Mouse (Mus musculus) layer of hippocampus, adult 9-11 months (tissue): ENCODE measurements around the gene Ankib1.
"Not testable (repeated sequence)": the region's sequence is repeated elsewhere in the genome, so short reads cannot be mapped to it uniquely, and the experiment has no call there.

Experiments used
- DNase-seq: peaks from one replicate; pipeline ENCODE4 v3.0.0; 2022

The Ankib1 gene

DNA sequence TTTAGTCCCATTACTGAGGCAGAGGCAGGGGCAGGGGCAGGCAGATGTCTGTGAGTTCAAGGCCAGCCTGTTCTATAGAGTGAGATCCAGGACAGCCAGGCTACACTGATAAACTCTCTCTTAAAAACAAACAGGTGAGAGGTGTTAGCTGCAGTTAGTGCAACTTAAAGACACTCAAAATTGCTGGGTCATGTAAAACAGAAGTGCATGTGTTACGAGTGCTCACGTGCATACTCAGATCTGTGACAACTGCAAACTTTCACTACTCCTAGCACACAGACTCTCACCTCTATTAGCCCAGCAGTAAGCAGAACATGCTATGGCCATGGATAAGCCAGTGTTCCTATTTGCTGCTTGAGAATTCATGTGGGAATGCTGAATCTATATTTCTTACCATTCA, 79.3 kb downstream of the Ankib1 start:
- DNase-seq, result no peak

DNA sequence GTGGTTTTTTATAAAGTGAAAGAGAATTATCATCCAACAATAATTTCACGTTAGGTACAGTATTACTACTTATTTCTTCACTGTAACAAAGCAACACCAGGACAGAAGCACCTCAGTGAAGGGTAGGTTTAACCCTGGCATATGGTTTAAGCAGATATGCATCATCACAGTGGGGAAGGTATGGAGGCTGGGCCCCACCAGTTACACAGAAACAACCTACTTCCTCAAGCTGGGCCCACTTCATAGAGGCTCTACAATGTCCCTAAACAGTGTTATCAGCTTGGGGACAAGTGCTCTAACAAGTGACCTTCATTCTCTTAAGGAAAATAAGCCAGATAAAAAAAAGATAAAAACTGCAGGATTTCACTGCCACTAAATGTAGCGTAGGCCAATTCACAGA, 79.9 kb downstream of the Ankib1 start:
- DNase-seq, result no peak

DNA sequence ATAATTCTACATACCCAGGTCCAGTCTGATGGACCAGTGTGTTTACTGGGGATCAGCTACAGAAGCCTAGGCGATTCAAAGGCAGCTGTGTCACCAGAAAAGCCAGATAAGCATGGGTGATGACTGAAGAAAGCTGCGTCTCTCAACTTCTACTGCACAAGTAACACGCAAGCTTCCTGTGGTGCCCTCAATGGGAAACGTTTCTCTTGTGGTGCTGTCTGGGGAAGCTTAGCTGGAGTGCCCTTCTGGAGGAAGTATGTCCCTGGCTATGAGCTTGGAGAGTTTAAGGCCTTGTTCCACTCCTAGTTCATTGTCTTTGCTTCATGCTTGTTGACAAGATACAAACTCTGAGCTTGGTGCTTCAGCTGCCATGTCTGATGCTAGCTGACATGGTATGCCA, 83.4 kb downstream of the Ankib1 start:
- no peak for DNase-seq

DNA sequence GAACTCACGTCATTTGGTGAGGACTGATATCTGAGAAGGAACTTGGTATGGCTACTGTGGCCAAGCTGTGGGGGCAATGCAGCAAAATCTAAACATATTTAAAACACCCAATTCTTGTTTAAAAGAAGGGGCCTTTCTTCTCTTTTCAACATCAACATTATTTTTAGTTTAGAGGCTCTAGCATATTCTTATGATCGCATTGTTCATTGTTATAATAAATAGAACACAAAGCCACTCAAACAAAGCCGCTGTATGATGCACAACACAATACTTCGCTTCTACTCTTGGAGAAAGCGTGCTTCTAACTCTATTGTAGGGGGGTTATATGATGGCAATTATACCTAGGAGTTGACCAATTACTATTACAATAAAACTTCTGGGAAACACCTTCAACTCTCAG, 86.9 kb downstream of the Ankib1 start:
- no peak for DNase-seq

DNA sequence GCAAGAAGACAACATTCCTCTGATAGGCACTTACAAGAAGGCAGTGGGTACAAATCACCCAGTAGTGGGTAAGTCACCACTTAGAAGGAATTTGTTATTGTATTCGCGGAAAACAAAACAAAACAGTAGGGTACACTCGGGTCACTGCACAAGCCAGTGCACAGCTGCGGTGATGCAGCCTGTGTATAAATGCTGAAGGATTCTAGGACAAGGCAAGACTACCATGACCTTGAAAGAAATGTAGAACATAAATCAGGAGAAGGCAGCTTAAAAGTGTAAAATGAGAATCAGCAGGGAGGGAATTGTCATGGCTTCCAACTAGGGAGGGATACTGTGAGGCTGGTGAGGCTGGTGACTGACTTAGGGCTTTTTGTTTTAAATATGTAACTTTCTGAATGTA, 100.5 kb downstream of the Ankib1 start:
- no peak for DNase-seq

DNA sequence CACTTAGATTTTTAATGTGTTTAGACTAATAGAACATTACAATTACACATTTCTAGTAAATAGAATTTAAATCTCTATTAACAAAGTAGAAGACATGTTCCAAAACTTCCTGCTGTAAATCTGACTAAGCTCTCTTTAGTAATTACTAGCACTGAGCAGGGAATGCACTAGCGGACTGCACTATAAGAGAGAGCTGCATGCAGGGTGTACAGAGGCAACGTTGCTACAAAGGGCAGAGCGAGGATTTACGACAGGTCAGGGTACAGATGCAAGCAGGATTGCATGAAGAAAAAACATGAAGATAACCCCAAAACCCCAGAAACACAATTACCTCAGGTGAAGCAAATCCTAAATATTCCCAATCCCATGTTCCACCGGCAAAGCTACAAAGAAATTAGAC, 102.7 kb downstream of the Ankib1 start:
- no peak for DNase-seq

DNA sequence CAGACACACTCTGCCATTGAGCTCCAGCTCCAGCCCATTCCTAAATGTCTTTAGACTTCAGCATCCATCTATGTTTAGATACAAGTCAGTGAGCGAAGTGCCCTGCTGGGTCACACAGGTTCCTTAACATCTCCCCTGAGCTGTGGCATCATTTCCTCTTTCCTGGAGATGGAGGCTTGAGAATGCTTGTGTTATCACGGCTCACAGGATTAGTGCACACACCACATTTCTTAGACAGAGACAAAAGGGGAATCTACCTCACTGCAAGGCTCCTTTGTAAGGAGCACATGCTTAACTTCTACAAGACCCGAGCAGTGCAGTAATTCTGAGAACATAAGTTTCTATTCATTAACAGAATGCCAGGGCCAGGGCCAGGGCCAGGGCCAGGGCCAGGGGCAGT, 106.7 kb downstream of the Ankib1 start:
- no peak for DNase-seq

DNA sequence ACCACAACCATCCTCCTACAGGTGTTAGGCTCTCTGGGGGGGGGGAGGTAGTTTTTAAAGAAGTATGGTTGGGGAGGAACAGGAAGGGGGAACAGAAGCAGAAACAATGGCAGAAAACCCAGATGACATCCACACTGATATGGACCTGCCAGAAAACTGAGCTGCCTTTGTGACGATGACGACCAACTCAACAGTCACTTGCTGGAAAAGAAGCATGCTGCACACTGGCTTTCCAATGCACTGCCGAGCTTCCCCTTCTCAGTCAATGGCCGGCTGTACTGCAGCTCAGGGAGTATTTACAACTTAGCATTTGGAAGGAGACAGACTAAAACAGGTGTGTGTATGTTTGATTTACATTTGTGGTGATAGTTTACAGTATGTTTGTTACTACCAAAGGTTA, 107.5 kb downstream of the Ankib1 start:
- no peak for DNase-seq

DNA sequence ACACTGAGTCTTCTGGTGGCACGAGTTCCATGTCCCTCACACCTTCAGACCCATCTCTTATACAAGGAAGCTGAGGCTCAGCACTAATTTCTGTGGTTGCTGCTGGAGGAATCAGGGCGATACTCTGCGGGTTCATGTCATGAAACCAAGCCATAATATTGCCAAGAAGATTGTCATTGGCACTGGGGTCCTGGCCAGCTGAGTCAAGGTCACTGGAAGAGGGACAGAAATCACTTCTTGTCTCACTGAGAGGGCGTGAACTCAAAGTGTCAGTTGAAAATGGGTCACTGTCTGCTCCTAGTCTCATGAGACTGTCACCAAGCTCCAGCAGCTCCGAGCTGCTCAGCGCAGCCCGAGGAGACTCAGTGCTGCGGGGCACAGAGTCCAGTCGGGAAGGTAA, 109.8 kb downstream of the Ankib1 start:
- DNase-seq, result no peak

DNA sequence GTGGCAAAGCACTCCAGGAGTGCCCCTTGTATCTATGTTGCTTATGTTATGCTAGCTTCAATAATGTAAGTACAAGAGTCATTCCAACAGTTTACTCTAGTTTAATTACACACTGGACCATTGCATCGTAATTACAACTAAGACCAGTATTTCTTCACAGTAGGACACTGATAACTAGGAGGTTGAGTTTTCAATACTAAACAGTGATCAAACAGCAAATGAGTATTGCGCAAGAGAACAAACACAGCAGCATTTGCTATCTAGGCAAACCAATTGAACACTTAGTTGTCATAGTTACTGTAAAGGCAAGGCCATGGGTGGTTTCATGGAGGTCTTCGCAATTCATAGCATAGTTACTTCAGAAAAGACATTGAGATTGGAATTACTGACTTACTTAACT, 111.4 kb downstream of the Ankib1 start:
- no peak for DNase-seq

DNA sequence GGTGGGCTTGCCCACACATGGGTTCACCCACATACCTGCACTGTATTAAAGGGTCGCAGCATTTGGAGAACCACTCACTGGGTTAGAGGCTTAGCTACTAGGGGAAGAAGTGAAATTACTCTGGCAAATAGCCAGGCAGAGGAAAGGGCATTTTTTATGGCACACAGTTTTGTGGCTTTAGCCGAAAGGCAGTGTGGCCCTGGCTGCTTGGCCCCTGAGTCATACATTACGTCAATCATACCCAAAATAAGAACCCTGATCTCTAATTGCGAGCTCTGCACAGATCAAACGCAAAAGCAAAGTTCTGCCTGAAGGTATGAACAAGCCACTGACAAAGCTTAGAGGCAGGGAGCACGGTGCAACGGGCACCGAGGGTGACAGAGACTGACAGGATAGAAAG, 114.4 kb downstream of the Ankib1 start:
- DNase-seq, result no peak

DNA sequence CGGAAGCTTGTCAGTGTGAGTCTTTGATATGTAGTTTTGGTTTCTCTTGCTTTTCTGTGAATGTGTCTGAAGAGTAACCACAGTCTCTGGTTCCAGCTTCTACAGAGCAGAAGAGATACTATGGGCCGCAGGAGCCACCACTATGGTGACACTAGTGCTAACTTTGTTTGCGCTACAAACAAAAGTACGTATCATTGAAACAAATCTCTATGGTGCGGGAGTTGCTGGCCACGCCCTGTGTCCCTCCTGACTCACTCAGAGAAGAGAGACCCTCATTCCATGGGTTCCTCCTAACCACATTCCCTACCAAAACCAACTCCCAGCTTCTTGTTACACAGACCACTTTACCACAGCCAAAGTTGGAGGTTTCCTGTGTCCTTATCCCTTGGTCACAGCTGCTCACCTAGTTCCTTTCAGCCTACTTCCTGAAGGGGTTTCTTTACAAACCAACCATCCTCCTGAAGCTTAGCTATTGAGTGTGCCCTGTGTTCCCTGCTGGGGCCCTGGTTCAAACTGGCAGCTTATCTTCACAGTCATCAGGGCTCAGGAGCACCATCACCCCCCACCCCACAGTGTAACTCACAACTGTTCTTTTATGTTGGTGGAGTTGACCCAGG, 132.7 kb downstream of the Ankib1 start:
- no peak for DNase-seq

DNA sequence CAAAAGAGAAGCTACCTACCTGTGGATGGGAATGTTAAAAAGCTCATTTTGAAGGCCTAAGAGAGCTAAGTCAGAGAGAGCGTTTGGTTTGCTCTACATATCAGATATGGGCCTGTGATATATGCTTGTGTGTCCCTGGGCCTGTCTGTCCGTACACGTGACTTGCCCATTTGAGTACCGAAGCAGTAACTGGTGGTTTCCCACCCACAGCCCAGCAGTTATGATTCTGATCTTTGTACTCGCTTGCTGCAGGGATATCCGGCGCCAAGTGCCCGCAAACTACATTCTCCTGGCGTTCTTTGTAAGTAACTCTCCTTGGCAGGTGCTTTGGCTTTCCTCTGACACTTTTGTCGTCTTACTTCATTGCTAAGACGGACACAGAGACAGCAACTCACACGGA, 136.1 kb downstream of the Ankib1 start:
- no peak for DNase-seq

DNA sequence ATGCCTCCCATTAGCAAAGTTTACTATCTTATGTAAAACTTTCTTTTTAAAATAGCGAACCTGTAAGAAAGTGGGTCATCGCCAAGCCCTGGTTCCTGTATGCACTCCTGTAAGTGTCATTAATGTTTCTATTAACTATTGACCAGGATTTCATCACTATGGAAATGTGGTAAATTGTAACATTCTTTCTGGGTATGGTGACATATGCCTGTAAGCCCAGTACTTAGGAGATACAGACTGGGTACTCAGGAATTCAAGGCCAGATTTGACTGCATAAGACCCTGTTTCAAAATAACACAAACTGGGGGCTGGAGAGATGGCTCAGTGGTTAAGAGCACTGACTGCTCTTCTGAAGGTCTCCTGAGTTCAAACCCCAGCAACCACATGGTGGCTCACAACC, 137.5 kb downstream of the Ankib1 start:
- no peak for DNase-seq

DNA sequence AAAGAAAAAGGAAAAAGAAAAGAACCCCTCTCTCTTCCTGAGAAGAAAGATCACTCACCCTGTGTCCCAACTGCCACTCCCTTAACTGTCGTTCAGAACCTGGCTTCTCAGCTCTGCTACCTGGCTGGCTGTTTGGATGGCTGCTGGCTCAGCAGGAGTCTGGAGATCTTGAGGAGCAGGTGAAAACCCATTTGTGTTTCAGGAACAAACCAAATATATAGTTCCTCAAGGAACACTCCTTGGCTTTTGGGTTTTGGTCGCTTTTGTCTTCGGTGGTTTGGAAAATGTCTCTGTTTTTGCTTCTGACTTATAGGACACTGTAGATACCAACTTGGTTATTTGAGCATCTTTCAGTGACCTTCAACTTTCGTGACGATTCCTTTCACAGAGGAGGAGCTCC, 145.6 kb downstream of the Ankib1 start, which contains the start of gene Gatad1:
Gene Gatad1, minus strand, starts transcription at position 101 of the 400 bp plus-strand sequence.
- DNase-seq, result no peak

DNA sequence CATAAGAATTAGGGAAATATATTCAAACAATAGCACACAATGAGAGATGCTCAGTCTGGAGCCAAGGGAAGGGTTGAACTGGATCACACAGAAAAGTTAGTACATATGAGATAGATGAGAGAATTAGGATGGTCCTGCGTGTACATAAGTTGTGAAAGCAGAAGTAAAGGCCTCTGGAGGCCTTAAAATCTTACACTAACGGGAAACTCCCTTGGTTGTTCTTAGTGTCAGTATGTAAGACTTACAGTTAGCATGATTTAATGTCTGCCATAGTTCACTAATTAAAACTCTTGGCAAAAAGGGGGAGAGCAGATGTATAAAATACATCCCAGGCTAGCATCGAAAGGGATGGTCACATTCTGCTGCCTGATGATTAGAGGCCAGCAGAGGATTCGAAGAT, 148.9 kb downstream of the Ankib1 start:
- DNase-seq, result no peak

DNA sequence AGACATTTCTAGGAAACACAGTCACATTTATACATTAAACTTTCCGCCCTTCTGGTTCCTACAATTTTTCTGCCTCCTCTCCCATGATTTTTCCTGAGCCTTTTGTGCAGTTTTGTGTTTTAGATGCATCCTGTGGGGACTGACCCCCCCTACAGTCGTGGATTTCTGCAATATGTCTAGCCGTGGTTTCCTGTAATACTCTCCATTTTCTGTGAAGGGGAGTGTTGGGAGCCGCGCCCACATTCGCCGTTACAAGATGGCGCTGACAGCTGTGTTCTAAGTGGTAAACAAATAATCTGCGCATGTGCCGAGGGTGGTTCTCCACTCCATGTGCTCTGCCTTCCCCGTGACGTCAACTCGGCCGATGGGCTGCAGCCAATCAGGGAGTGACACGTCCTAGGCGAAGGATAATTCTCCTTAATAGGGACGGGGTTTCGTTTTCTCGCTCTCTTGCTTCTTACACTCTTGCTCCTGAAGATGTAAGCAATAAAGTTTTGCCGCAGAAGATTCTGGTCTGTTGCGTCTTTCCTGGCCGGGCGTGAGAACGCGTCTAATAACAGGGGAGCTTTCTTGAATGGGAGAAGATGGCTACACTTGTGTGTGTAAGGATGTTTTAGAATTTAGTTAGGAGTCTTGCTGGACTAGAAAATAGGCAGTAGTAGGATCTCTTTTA, 149.7 kb downstream of the Ankib1 start:
- DNase-seq, result not testable (repeated sequence)

DNA sequence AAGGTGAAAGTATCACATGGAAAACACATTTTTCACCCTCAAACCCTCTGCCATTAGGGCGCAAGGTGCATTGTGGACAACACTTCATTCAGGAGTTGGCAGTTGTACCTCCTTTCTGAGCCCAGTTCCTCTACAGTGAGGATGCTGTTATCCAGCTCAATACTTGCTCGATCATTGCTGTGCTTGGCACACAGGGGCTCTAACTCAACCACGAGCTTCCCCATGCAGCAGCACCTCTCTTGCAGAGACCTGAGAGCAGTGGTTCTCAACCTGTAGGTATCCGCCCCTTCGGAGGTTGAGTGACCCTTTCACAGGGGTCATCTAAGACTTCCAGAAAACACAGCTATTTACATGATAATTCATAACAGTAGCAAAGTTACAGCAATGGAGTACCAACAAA, 151.1 kb downstream of the Ankib1 start:
- DNase-seq, result no peak

DNA sequence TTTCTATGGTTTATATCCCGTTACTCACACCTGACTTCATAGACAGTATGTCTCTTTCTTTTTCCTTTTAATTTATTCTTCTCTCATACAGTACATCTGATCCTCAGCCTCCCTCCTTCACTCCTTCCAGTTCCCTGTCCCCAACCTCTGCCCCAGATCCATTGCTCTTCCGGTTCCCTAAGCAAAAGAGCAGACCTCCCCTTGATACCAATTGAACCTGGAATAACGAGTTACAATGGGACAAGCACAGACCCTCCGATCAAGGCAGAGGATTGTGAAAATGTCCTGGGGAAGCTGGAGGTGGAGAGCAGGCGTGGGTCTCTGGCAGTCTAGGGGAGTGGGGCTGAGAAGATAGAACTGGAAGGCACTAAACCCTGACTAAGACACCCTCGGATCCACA, 151.8 kb downstream of the Ankib1 start, which contains the start of gene Tmbim7:
Gene Tmbim7, plus strand, starts transcription at position 301 of the 400 bp plus-strand sequence.
- DNase-seq, result no peak

DNA sequence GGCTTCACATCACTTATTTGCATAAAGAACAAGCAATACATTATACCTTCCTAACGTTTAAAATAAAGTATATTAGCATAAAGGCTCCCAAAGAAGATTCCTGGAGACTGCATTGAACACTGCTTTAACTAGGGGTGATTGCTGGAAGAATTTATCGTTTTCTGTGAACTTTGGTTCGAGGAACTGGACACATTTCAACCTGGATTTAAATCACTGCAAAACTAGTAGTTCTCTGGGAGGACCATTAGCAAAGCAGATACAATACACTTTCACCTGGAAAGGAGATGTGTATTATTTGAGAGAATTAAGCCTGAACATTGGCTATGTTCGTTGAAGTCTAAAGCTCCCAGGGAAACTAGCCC, 153.9 kb downstream of the Ankib1 start:
- no peak for DNase-seq

DNA sequence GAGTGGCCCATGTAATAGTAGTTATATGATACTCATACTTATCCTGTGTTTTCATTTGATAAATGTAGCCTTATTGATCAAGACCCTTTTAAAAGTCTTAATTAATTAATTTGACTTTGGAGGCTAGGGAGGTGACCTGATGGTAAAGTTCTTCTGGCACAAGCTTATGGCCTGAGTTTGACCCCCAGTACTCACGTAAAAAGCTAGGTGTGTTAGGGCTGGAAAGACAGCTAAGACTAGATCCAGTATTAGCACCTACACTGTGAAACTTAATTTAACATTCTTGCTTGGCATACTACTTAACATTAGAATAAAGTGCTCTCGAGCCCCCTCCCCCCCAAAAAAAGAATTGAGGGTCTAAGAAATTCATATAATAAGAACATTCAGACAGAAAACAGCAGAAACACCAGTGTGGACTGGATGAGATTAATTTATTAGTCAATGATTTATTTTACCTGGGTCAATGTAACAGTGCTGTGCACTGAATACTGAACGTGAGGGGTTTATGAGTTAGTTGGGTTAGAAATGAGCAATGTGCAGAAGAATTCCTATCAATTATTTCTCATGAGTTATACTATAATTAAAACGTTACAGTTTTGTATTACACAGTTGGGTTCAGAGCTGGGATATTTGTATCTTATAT, 154.4 kb downstream of the Ankib1 start:
- DNase-seq, result no peak

DNA sequence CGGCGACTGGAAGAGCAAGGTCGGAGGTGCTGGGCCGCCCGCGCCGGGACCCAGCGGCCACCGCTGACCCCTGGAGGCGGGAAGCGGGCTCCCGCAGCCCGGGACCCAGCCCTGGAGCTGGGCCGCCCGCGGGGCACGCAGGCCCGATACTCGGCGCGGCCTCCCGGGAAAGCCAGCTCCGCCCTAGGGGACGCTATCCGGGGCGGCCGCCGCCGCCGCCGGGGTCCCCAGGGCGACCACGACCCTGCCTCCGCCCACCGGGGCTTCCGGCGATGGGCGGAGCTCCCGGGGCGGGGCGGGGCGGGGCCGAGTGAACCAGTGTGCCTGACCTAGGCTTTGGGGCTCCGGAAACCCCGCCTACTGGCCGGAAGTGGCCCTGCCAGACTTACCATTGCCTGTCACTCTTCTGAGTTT, 155.0 kb downstream of the Ankib1 start:
- DNase-seq, result peak; percentile 92

DNA sequence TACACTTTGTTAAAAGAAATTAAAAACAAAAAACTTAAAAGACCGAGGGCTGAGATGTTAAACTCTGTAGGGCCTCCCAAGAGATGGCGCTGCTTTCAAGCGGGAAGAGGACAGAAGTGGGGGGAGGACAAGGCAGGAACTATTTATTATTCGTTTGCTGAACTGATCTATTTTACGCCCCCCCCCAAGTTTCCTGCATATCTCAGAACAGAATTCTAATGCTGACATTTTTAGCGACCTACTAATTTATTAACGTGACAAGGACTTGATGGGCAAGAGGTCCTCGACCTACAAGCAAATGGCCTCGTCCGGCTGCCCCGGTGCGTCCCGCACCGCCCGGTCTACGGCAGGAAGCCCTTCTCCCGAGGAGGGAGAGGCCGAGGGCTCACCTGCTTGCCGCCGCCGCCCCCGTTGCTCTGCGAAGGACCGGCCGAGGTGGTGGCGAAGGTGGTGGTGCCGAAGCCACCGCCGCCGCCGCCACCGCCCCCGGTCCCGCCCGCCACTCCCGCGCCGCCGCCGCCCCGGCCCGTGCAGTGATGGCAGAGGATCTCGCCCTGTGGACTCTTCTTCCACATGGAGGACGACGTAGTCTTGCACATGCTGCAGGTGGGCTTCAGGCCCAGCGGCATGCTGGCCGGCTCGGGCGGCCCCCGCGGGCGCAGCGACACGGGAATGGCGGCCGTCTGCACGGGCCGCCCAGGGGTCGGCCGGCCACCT, 155.6 kb downstream of the Ankib1 start:
- DNase-seq, result peak; percentile 44

DNA sequence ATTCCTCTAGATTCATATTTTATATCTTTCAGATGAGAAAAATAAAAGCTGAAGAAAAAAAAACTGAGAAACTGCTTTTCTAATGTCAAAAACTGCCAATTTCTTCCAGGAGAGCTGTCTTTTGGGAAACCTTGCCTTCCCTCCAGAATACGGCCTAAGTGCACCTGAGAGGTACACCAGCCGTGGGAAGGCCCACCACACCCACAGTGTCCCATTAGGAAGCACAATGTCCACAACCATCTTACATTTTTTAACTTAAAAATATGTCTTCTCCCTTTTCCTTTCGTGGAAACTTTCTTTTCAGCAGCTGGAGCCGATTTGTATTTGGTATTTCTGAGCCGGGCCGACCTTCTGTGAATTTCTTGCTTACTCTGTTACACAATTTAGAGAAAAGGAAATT, 156.2 kb downstream of the Ankib1 start:
- no peak for DNase-seq
